Mouse (Mus musculus) brain, embryonic 18.5 days (tissue): ENCODE data around the gene Cwf19l1.

Experiments used
- DNase-seq: peaks from one replicate; pipeline ENCODE4 v3.0.0-alpha.2; 2012; ENCODE audit warnings: low read depth, low spot score

The Cwf19l1 gene

GRCm38 (mm10) chr19:44117793-44118192 is 17.9 kb downstream of the Cwf19l1 start:
- no peak for DNase-seq

GRCm38 (mm10) chr19:44111706-44112105 is 24.0 kb downstream of the Cwf19l1 start:
- no peak for DNase-seq

- DNase-seq = no peak
Observed at GRCm38 (mm10) chr19:44110356-44110755, 25.3 kb downstream of the Cwf19l1 start.

GRCm38 (mm10) chr19:44108996-44109395 is 26.7 kb downstream of the Cwf19l1 start:
- DNase-seq = no peak

GRCm38 (mm10) chr19:44107661-44108521 is 27.8 kb downstream of the Cwf19l1 start:
- no peak for DNase-seq

GRCm38 (mm10) chr19:44106831-44107660 is 28.6 kb downstream of the Cwf19l1 start, which contains the start of gene Chuk:
TSS of gene Chuk (minus strand) at chr19:44107480.
- peak; percentile 85 for DNase-seq

GRCm38 (mm10) chr19:44104393-44104792 is 31.3 kb downstream of the Cwf19l1 start:
- DNase-seq = no peak

GRCm38 (mm10) chr19:44103001-44103400 is 32.7 kb downstream of the Cwf19l1 start:
- no peak for DNase-seq

GRCm38 (mm10) chr19:44100840-44101239 is 34.8 kb downstream of the Cwf19l1 start:
- no peak for DNase-seq

GRCm38 (mm10) chr19:44086278-44086677 is 49.4 kb downstream of the Cwf19l1 start:
- DNase-seq = no peak

GRCm38 (mm10) chr19:44080920-44081319 is 54.8 kb downstream of the Cwf19l1 start:
- DNase-seq = no peak

GRCm38 (mm10) chr19:44080023-44080422 is 55.7 kb downstream of the Cwf19l1 start:
- no peak for DNase-seq

GRCm38 (mm10) chr19:44077024-44077423 is 58.7 kb downstream of the Cwf19l1 start:
- no peak for DNase-seq

- DNase-seq = no peak
Observed at GRCm38 (mm10) chr19:44076457-44076856, 59.2 kb downstream of the Cwf19l1 start.

GRCm38 (mm10) chr19:44074986-44075385 is 60.7 kb downstream of the Cwf19l1 start:
- DNase-seq = no peak

- DNase-seq = no peak
Observed at GRCm38 (mm10) chr19:44071166-44071565, 64.5 kb downstream of the Cwf19l1 start.

GRCm38 (mm10) chr19:44069914-44070232 is 65.8 kb downstream of the Cwf19l1 start:
- DNase-seq = no peak

- DNase-seq = peak; percentile 66
Observed at GRCm38 (mm10) chr19:44069121-44069913, 66.4 kb downstream of the Cwf19l1 start, which contains the start of gene Erlin1. TSS of gene Erlin1 (minus strand) at chr19:44069785.

GRCm38 (mm10) chr19:44068232-44068631 is 67.4 kb downstream of the Cwf19l1 start:
- DNase-seq = no peak

- DNase-seq = no peak
Observed at GRCm38 (mm10) chr19:44067323-44068049, 68.2 kb downstream of the Cwf19l1 start.

GRCm38 (mm10) chr19:44064734-44065133 is 70.9 kb downstream of the Cwf19l1 start:
- no peak for DNase-seq
